Mouse (Mus musculus): ENCODE data around the gene B4galt4.

DNA sequence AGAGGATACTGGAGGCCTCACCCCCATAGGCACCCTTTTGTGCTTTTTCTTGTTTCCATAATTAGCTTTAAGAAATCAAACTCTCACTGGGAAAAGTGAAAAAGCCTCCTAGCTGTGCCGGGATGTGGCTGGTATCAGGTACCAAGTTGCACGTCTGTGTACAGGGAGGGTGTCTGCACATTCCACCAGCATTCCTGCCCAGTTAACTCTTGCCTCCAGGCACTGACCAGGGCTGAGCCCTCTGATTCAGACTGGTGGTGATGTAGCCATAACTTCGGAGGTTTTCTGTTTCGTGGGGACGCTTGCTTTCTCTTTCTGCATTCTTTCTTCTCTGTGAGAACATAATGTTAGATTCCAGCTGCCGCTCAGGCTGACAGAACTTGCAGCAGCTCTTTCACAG, 51.1 kb downstream of the B4galt4 start:
- no peak for TF ChIP-seq POLR2A (IDR thresholded peaks at IDR 0.05; ENCODE audit: low read depth, low read length)
- TF ChIP-seq CTCF (conservative IDR thresholded peaks at IDR 0.05; ENCODE audit: insufficient read depth, insufficient read length, low read depth, low read length) = no peak

Data from kidney, adult 2 months (tissue).